Mouse (Mus musculus) layer of hippocampus, adult 6 months (tissue): ENCODE data around the gene Cops7a. TPM values are rescaled to one million over a fixed set of nuclear protein-coding genes. Genes with fewer than 3 reads are reported as not detected.

ENCODE experiments used
- long read RNA-seq, 2 experiments: library from polyadenylated mRNA; unstranded; transcript quantifications; one replicate each; pipeline ENCODE4 v2.0.0; 2019 to 2020
- polyA plus RNA-seq: library from polyadenylated mRNA; unstranded; fragments of <200 nt; fragmentation: Nextera tagmentation; gene quantifications from 2 replicates; pipeline ENCODE4 v1.2.3, GENCODE M21; 2021

The Cops7a gene
- polyA plus RNA-seq = 236 and 263 TPM in 2 replicates
- long read RNA-seq, experiment 1, transcript Cops7a-201 (8 exons, 1,817 nt) = major isoform, 15 of 341 reads
- long read RNA-seq, experiment 1, transcript Cops7a-202 (8 exons, 1,328 nt) = minor isoform, 13 of 341 reads
- long read RNA-seq, experiment 1, partial matches to known transcripts = 44 of 341 reads
- long read RNA-seq, experiment 1, other reads (novel, unspliced or antisense) = 267 of 341 reads
- long read RNA-seq, experiment 2, transcript Cops7a-201 (8 exons, 1,817 nt) = major isoform, 80 of 1,127 reads
- long read RNA-seq, experiment 2, transcript Cops7a-202 (8 exons, 1,328 nt) = minor isoform, 16 of 1,127 reads
- long read RNA-seq, experiment 2, partial matches to known transcripts = 106 of 1,127 reads
- long read RNA-seq, experiment 2, other reads (novel, unspliced or antisense) = 924 of 1,127 reads

DNA sequence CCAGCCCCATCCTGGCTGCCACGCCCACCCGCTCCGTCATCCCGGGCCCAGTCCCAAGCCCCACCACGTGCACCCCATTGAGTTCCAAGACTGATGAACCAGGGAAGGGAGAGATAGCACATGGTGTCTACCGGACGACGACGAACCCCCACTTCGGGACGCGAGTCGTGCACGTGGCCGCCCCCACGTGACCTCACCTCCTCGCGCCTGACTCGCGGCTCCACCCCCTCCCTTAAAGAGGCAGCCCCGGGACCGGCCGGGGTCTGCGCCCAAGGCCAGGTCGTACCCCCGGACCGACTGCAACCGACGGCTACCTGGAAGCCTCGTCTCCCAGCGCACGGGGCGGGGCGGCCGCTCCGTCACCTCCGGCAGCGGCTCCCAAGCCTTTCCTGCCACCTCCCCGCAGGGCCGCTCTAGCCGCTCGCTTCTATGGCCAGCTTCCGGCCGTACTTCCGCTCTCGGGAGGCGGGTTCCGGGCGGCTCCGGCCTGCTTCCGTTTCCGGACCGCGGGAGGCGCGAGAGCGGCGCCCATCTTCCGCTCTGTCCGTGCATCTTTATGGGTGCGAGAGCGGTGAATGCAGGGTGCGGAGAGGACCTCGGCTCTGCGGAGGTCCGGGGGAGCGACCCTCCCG, at the start of gene Cops7a:
Gene Cops7a, minus strand, starts transcription at position 451 of the 632 bp plus-strand sequence.

DNA sequence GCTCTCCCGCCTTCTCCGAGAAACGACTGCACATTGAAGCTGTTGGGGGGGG, 43.6 kb upstream of the Cops7a start, which contains the start of gene Zfp384:
Gene Zfp384, plus strand, starts transcription at position 17 of the 52 bp plus-strand sequence.

GRCm38 (mm10) chr6:124996551-124997501, 31.5 kb upstream of the Cops7a start, which contains the start of gene Pianp:
Gene Pianp, plus strand, starts transcription at chr6:124996694.

DNA sequence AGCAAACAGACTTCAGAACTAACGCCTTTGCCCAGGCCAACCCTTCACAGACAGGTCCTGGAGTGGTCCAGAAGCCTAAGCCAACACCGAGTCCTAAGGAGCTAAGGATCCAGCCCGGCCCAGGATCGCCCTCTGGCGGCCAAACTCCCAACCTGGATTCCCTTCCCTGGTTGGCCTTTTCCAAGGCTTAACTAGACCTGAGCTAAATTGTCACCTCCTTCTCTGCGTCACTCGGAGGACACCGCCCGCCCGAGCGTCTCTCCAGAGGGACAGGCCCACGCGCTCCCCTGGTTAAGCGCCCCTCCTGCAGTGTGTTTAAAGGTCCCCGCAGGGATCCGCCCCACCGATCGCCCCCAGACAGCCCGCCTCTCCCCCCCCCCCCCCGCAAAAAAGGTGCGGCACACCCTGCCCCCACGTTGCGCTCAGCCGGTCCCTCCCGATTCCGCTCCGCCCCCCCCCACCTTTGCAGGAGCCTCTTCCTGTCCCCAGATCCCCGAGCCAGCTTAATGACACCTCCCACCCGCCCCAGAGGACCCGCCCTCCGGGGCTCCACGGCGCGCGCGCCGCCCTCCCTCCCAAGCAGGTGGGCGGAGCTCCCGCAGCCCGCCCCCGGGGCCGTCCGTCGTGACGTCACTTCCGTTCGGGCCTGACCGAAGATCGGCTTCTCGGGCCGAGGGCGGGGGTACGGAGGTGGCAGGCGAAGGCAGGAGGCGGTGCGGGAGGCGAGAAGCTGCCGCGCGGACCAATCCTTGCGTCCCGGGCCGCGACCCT, 34.4 kb downstream of the Cops7a start, which contains the start of gene Mlf2:
Gene Mlf2, plus strand, starts transcription at position 633 of the 771 bp plus-strand sequence.

DNA sequence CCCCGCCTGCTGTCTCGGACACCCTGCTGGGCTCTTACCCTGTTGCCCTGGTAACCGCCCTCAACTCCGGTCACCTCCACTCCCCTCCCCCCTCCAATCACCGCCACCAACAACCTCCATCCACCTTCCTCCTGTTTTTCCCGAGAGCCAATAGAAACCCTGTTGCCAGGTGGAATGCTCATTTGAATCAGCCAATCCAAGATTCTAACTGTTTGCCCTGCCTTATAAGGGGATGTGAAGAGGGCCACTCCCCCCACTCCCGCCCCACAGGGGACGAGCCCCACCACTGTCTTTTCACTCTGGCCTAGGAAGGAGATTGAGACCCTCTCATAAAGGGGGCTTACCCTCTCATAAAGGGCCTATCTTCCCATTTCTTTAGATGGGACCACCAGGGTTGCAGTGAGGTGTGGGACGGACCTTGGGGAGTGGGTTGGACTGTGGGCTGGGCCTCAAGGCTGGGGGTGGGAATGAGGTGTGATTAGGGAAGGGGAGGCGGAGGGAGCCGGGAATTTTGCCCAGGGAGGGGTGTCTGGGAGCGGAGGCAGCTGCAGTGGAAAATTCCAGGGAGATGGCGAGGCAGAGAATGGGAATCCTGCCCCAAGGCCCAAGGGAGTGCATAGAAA, 45.5 kb downstream of the Cops7a start, which contains the start of gene Ptms:
Gene Ptms, minus strand, starts transcription at position 409 of the 623 bp plus-strand sequence.

GRCm38 (mm10) chr6:124911533-124912218, 53.7 kb downstream of the Cops7a start, which contains the start of gene Lag3:
Gene Lag3, minus strand, starts transcription at chr6:124911705.

Other genes with a start within 250 kb of the Cops7a start
- gene Ptpn6, start 226.8 kb downstream of the Cops7a start, polyA plus RNA-seq = 4.1 and 4.6 TPM in 2 replicates
- 1,248 and 1,281 TPM in 2 replicates for gene Grcc10, start 224.2 kb downstream of the Cops7a start, polyA plus RNA-seq
- gene Gm45234, start 209.5 kb downstream of the Cops7a start, polyA plus RNA-seq = 0.06 TPM in 1 of 2 replicates, not detected in the other
- 14.3 and 15.6 TPM in 2 replicates for gene Atn1, start 209.0 kb downstream of the Cops7a start, polyA plus RNA-seq
- 599 and 862 TPM in 2 replicates for gene Eno2, start 195.9 kb downstream of the Cops7a start, polyA plus RNA-seq
- gene Lrrc23, start 185.8 kb downstream of the Cops7a start, polyA plus RNA-seq = 4.3 and 6.1 TPM in 2 replicates
- gene Spsb2, start 156.9 kb downstream of the Cops7a start, polyA plus RNA-seq = 5.4 and 5.5 TPM in 2 replicates
- gene Tpi1, start 151.2 kb downstream of the Cops7a start, polyA plus RNA-seq = 1,210 and 1,292 TPM in 2 replicates
- 98.8 and 105 TPM in 2 replicates for gene Usp5, start 136.1 kb downstream of the Cops7a start, polyA plus RNA-seq
- gene Cdca3, start 136.0 kb downstream of the Cops7a start, polyA plus RNA-seq = 0.59 and 0.67 TPM in 2 replicates
- 0.13 and 0.43 TPM in 2 replicates for gene Gnb3, start 125.3 kb downstream of the Cops7a start, polyA plus RNA-seq
- gene P3h3, start 107.8 kb downstream of the Cops7a start, polyA plus RNA-seq = 1.0 and 1.2 TPM in 2 replicates
- gene Gpr162, start 101.6 kb downstream of the Cops7a start, polyA plus RNA-seq = 1.1 and 1.4 TPM in 2 replicates
- 0.34 and 0.68 TPM in 2 replicates for gene Cd4, start 77.3 kb downstream of the Cops7a start, polyA plus RNA-seq
- 7.0 and 11.9 TPM in 2 replicates for gene Lag3, start 53.8 kb downstream of the Cops7a start, polyA plus RNA-seq
- gene Ptms, start 45.4 kb downstream of the Cops7a start, polyA plus RNA-seq = 294 and 362 TPM in 2 replicates
- gene Mlf2, start 34.2 kb downstream of the Cops7a start, polyA plus RNA-seq = 604 and 679 TPM in 2 replicates
- 40.7 and 47.6 TPM in 2 replicates for gene Pianp, start 31.2 kb upstream of the Cops7a start, polyA plus RNA-seq
- gene Zfp384, start 43.6 kb upstream of the Cops7a start, polyA plus RNA-seq = 7.6 and 8.3 TPM in 2 replicates
- 54.3 and 56.6 TPM in 2 replicates for gene Ing4, start 74.2 kb upstream of the Cops7a start, polyA plus RNA-seq
- 0.72 and 1.4 TPM in 2 replicates for gene Acrbp, start 84.2 kb upstream of the Cops7a start, polyA plus RNA-seq
- 1.1 and 2.0 TPM in 2 replicates for gene Lpar5, start 102.4 kb upstream of the Cops7a start, polyA plus RNA-seq
- 62.8 and 65.4 TPM in 2 replicates for gene Chd4, start 130.4 kb upstream of the Cops7a start, polyA plus RNA-seq
- gene Nop2, start 166.4 kb upstream of the Cops7a start, polyA plus RNA-seq = 18.4 and 19.1 TPM in 2 replicates
- gene Iffo1, start 179.7 kb upstream of the Cops7a start, polyA plus RNA-seq = 19.3 and 22.8 TPM in 2 replicates
- gene Gapdh, start 200.9 kb upstream of the Cops7a start, polyA plus RNA-seq = 2,583 and 3,039 TPM in 2 replicates
- gene Ncapd2, start 226.2 kb upstream of the Cops7a start, polyA plus RNA-seq = 2.8 and 3.0 TPM in 2 replicates
- 131 and 135 TPM in 2 replicates for gene Mrpl51, start 226.3 kb upstream of the Cops7a start, polyA plus RNA-seq